Mouse (Mus musculus): ENCODE data around the gene Gfra1. TPM values are rescaled to one million over a fixed set of nuclear protein-coding genes. Genes with fewer than 3 reads are reported as not detected.

Gene Gfra1
- 0.48 and 1.4 TPM in 2 replicates for polyA plus RNA-seq (2012; ENCODE audit: insufficient read depth, insufficient read length, missing spikeins)

- H3K4me3 ChIP-seq (ENCODE audit: insufficient read depth, low read depth, low read length) = peak within 1 kb of the TSS; percentile 64
These were observed at the start of gene Gfra1 for GRCm38 (mm10) chr19:58455496-58456061. Gfra1 (minus strand) TSS chr19:58455909.

GRCm38 (mm10) chr19:58500049-58500448 is 44.3 kb upstream of the Gfra1 start:
- no peak overlapping the region for H3K27ac ChIP-seq (replicated peaks; ENCODE audit: low read depth, low read length)
- no peak overlapping the region for H3K4me3 ChIP-seq (ENCODE audit: insufficient read depth, low read depth, low read length)
- no peaks in the 10 kb centered on the region for H3K4me1 ChIP-seq (ENCODE audit: control insufficient read depth, insufficient read depth, insufficient read length, low read length)

More at GRCm38 (mm10) chr19:58455496-58456061, at the start of gene Gfra1:
- peaks cover 6% of the 10 kb centered on the region for H3K4me1 ChIP-seq (ENCODE audit: control insufficient read depth, insufficient read depth, insufficient read length, low read length)
- H3K27ac ChIP-seq (replicated peaks; ENCODE audit: low read depth, low read length) = no peak within 1 kb of the TSS

- H3K27ac ChIP-seq (replicated peaks; ENCODE audit: low read depth, low read length) = no peak overlapping the region
- no peaks in the 10 kb centered on the region for H3K4me1 ChIP-seq (ENCODE audit: control insufficient read depth, insufficient read depth, insufficient read length, low read length)
- H3K4me3 ChIP-seq (ENCODE audit: insufficient read depth, low read depth, low read length) = no peak overlapping the region
These were observed 43.8 kb upstream of the Gfra1 start for GRCm38 (mm10) chr19:58499420-58499966.

GRCm38 (mm10) chr19:58497106-58497505 is 41.4 kb upstream of the Gfra1 start:
- H3K27ac ChIP-seq (replicated peaks; ENCODE audit: low read depth, low read length) = no peak overlapping the region
- H3K4me1 ChIP-seq (ENCODE audit: control insufficient read depth, insufficient read depth, insufficient read length, low read length) = no peaks in the 10 kb centered on the region
- H3K4me3 ChIP-seq (ENCODE audit: insufficient read depth, low read depth, low read length) = no peak overlapping the region

GRCm38 (mm10) chr19:58486686-58487085 is 31.0 kb upstream of the Gfra1 start:
- no peak overlapping the region for H3K27ac ChIP-seq (replicated peaks; ENCODE audit: low read depth, low read length)
- no peaks in the 10 kb centered on the region for H3K4me1 ChIP-seq (ENCODE audit: control insufficient read depth, insufficient read depth, insufficient read length, low read length)
- no peak overlapping the region for H3K4me3 ChIP-seq (ENCODE audit: insufficient read depth, low read depth, low read length)

GRCm38 (mm10) chr19:58482373-58482977 is 26.8 kb upstream of the Gfra1 start:
- Histone ChIP-seq H3K4me3 (ENCODE audit: insufficient read depth, low read depth, low read length) (no peak overlapping the region), H3K27ac (replicated peaks; ENCODE audit: low read depth, low read length) (no peak overlapping the region), H3K4me1 (ENCODE audit: control insufficient read depth, insufficient read depth, insufficient read length, low read length) (no peaks in the 10 kb centered on the region)

- Histone ChIP-seq H3K4me3 (ENCODE audit: insufficient read depth, low read depth, low read length) (no peak overlapping the region), H3K4me1 (ENCODE audit: control insufficient read depth, insufficient read depth, insufficient read length, low read length) (no peaks in the 10 kb centered on the region), H3K27ac (replicated peaks; ENCODE audit: low read depth, low read length) (no peak overlapping the region)
These were observed 18.5 kb upstream of the Gfra1 start for GRCm38 (mm10) chr19:58474251-58474650.

- no peak overlapping the region for H3K27ac ChIP-seq (replicated peaks; ENCODE audit: low read depth, low read length)
These were observed 13.7 kb upstream of the Gfra1 start for GRCm38 (mm10) chr19:58469421-58469820.

GRCm38 (mm10) chr19:58468331-58468730 is 12.6 kb upstream of the Gfra1 start:
- no peak overlapping the region for H3K27ac ChIP-seq (replicated peaks; ENCODE audit: low read depth, low read length)
- H3K4me3 ChIP-seq (ENCODE audit: insufficient read depth, low read depth, low read length) = no peak overlapping the region
- no peaks in the 10 kb centered on the region for H3K4me1 ChIP-seq (ENCODE audit: control insufficient read depth, insufficient read depth, insufficient read length, low read length)

More at GRCm38 (mm10) chr19:58469421-58469820, 13.7 kb upstream of the Gfra1 start:
- H3K4me1 ChIP-seq (ENCODE audit: control insufficient read depth, insufficient read depth, insufficient read length, low read length) = no peaks in the 10 kb centered on the region
- H3K4me3 ChIP-seq (ENCODE audit: insufficient read depth, low read depth, low read length) = no peak overlapping the region

- H3K4me3 ChIP-seq (ENCODE audit: insufficient read depth, low read depth, low read length) = no peak overlapping the region
- H3K4me1 ChIP-seq (ENCODE audit: control insufficient read depth, insufficient read depth, insufficient read length, low read length) = no peaks in the 10 kb centered on the region
- no peak overlapping the region for H3K27ac ChIP-seq (replicated peaks; ENCODE audit: low read depth, low read length)
These were observed 8.0 kb upstream of the Gfra1 start for GRCm38 (mm10) chr19:58463755-58464154.

GRCm38 (mm10) chr19:58460361-58461022 is 4.8 kb upstream of the Gfra1 start:
- H3K4me1 ChIP-seq (ENCODE audit: control insufficient read depth, insufficient read depth, insufficient read length, low read length) = peaks cover 2% of the 10 kb centered on the region; the same call in 1 of the 2 replicates
- no peak overlapping the region for H3K27ac ChIP-seq (replicated peaks; ENCODE audit: low read depth, low read length)
- no peak overlapping the region for H3K4me3 ChIP-seq (ENCODE audit: insufficient read depth, low read depth, low read length)

GRCm38 (mm10) chr19:58456491-58457061 is 867 bp upstream of the Gfra1 start:
- Histone ChIP-seq H3K4me3 (ENCODE audit: insufficient read depth, low read depth, low read length) (no peak overlapping the region), H3K4me1 (ENCODE audit: control insufficient read depth, insufficient read depth, insufficient read length, low read length) (peaks cover 6% of the 10 kb centered on the region)

GRCm38 (mm10) chr19:58455061-58455495 is 631 bp downstream of the Gfra1 start:
- Histone ChIP-seq H3K4me1 (ENCODE audit: control insufficient read depth, insufficient read depth, insufficient read length, low read length) (peaks cover 6% of the 10 kb centered on the region), H3K27ac (replicated peaks; ENCODE audit: low read depth, low read length) (no peak overlapping the region), H3K4me3 (ENCODE audit: insufficient read depth, low read depth, low read length) (peak overlapping the region; percentile 64)

More at GRCm38 (mm10) chr19:58456491-58457061, 867 bp upstream of the Gfra1 start:
- H3K27ac ChIP-seq (replicated peaks; ENCODE audit: low read depth, low read length) = no peak overlapping the region

GRCm38 (mm10) chr19:58454261-58455060 is 1.2 kb downstream of the Gfra1 start:
- Histone ChIP-seq H3K4me1 (ENCODE audit: control insufficient read depth, insufficient read depth, insufficient read length, low read length) (peaks cover 6% of the 10 kb centered on the region), H3K27ac (replicated peaks; ENCODE audit: low read depth, low read length) (no peak overlapping the region), H3K4me3 (ENCODE audit: insufficient read depth, low read depth, low read length) (peak overlapping the region; percentile 64)

Data from brown adipose tissue, adult 24 weeks (tissue).